Mouse (Mus musculus): ENCODE data around the gene Smg6. TPM values are rescaled to one million over a fixed set of nuclear protein-coding genes. Genes with fewer than 3 reads are reported as not detected.

The Smg6 gene
- total RNA-seq, 4 experiments from 2014 or later, result 10.3 to 13.0 (median 11.7) TPM

- DNase-seq (ENCODE audit: low spot score in 2 of 2), result no peak
These were observed 1.7 kb downstream of the Smg6 start for GRCm38 (mm10) chr11:74927236-74927725.

- DNase-seq (ENCODE audit: low spot score in 2 of 2), result no peak
These were observed 3.5 kb downstream of the Smg6 start for GRCm38 (mm10) chr11:74929111-74929510.

- DNase-seq (ENCODE audit: low spot score in 2 of 2), result no peak
These were observed 4.8 kb downstream of the Smg6 start for GRCm38 (mm10) chr11:74930391-74930790.

- DNase-seq (ENCODE audit: low spot score in 2 of 2), result no peak
These were observed 20.7 kb downstream of the Smg6 start for GRCm38 (mm10) chr11:74946348-74946747.

- DNase-seq (ENCODE audit: low spot score in 2 of 2), result no peak
These were observed 29.3 kb downstream of the Smg6 start for GRCm38 (mm10) chr11:74954901-74955300.

- no peak for DNase-seq (ENCODE audit: low spot score in 2 of 2)
These were observed 30.4 kb downstream of the Smg6 start for GRCm38 (mm10) chr11:74956006-74956405.

- no peak for DNase-seq (ENCODE audit: low spot score in 2 of 2)
These were observed 32.0 kb downstream of the Smg6 start for GRCm38 (mm10) chr11:74957600-74957999.

- no peak for DNase-seq (ENCODE audit: low spot score in 2 of 2)
These were observed 33.9 kb downstream of the Smg6 start for GRCm38 (mm10) chr11:74959501-74959900.

- DNase-seq (ENCODE audit: low spot score in 2 of 2), result no peak
These were observed 34.5 kb downstream of the Smg6 start for GRCm38 (mm10) chr11:74960031-74960551.

- no peak for DNase-seq (ENCODE audit: low spot score in 2 of 2)
These were observed 36.3 kb downstream of the Smg6 start for GRCm38 (mm10) chr11:74961953-74962352.

GRCm38 (mm10) chr11:74962846-74963407 is 37.3 kb downstream of the Smg6 start:
- no peak for DNase-seq (ENCODE audit: low spot score in 2 of 2)

GRCm38 (mm10) chr11:74965516-74965915 is 39.9 kb downstream of the Smg6 start:
- no peak for DNase-seq (ENCODE audit: low spot score in 2 of 2)

GRCm38 (mm10) chr11:74973290-74974157 is 47.9 kb downstream of the Smg6 start:
- no peak for DNase-seq (ENCODE audit: low spot score in 2 of 2)

GRCm38 (mm10) chr11:74974615-74975014 is 49.0 kb downstream of the Smg6 start:
- DNase-seq (ENCODE audit: low spot score in 2 of 2), result no peak

- no peak for DNase-seq (ENCODE audit: low spot score in 2 of 2)
These were observed 51.4 kb downstream of the Smg6 start for GRCm38 (mm10) chr11:74976835-74977687.

- DNase-seq (ENCODE audit: low spot score in 2 of 2), result peak; percentile 68 to 76
These were observed 55.8 kb downstream of the Smg6 start for GRCm38 (mm10) chr11:74981464-74981863.

- no peak for DNase-seq (ENCODE audit: low spot score in 2 of 2)
These were observed 56.6 kb downstream of the Smg6 start for GRCm38 (mm10) chr11:74982241-74982640.

GRCm38 (mm10) chr11:74988162-74988561 is 62.5 kb downstream of the Smg6 start:
- DNase-seq (ENCODE audit: low spot score in 2 of 2), result no peak

- peak; percentile 38 to 52 for DNase-seq (ENCODE audit: low spot score in 2 of 2)
These were observed 63.4 kb downstream of the Smg6 start for GRCm38 (mm10) chr11:74989047-74989446.

GRCm38 (mm10) chr11:74990501-74990900 is 64.9 kb downstream of the Smg6 start:
- DNase-seq (ENCODE audit: low spot score in 2 of 2), result peak in 1 of 2 experiments; percentile 18

- DNase-seq (ENCODE audit: low spot score in 2 of 2), result no peak
These were observed 65.7 kb downstream of the Smg6 start for GRCm38 (mm10) chr11:74991290-74991689.

Data from gastrocnemius, adult 8-10 months (tissue).